Mouse (Mus musculus) mesoderm, embryonic 11.5 days (tissue): ENCODE measurements around the gene Gm21981.
"Not testable (repeated sequence)": the region's sequence is repeated elsewhere in the genome, so short reads cannot be mapped to it uniquely, and the experiment has no call there.

Source experiments
- DNase-seq: peaks from one replicate; pipeline ENCODE4 v3.0.0-alpha.2; 2012; ENCODE audit warnings: low read depth, low spot score

The Gm21981 gene

DNA sequence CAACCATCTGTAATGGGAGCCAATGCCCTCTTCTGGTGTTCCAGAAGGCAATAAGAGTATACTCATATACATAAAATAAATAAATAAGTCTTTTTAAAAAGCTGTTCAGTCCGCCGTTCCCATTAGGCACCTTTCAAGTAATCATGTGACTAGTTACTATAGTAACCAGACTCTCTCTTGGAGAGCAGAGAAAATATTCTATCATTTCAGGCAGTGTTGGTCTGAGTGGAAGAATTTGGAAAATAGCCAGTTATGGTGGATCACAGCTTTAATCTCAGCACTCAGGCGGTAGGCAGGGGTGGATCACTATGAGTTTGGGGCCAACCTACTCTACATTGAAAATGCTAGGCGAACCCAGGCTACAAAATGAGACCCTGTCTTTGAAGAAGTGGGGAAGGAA, 25.1 kb downstream of the Gm21981 start:
- no peak for DNase-seq

GRCm38 (mm10) chr17:47664474-47664873, 29.8 kb downstream of the Gm21981 start:
- no peak for DNase-seq

DNA sequence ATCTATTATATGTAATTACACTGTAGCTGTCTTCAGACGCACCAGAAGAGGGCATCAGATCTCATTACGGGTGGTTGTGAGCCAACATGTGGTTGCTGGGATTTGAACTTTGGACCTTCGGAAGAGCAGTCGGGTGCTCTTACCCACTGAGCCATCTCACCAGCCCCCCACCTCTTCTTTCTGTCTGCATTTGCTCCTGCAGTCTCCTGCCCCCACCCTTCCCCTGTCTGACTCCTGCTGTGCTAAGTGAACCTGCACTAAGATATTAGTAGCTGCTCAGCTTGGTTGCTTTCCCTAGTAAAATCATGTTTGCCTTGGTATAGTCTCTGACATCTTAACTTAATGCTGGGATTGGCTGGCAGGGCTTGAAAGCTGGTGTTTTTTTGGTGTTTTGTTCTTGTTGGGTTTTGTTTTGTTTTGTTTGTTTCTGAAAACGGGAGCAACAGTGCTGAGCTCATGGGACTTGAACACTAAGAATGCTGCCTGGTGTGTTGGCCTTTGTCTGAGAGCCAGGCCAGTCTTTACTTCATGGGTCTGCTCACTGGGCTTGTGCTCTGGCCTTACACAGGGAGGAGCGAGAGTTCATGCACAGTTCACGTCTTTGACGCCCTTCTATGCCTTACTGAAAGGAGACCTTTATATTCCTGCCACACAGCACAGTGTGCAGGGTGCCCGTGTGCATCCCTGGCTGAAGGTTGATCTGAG, 31.1 kb downstream of the Gm21981 start:
- peak; percentile 60 for DNase-seq

- no peak for DNase-seq
These were observed 35.5 kb downstream of the Gm21981 start for GRCm38 (mm10) chr17:47658741-47659243.

- no peak for DNase-seq
These were observed 36.4 kb downstream of the Gm21981 start for GRCm38 (mm10) chr17:47657901-47658300.

- DNase-seq: no peak
These were observed 38.6 kb downstream of the Gm21981 start for GRCm38 (mm10) chr17:47655697-47656096.

DNA sequence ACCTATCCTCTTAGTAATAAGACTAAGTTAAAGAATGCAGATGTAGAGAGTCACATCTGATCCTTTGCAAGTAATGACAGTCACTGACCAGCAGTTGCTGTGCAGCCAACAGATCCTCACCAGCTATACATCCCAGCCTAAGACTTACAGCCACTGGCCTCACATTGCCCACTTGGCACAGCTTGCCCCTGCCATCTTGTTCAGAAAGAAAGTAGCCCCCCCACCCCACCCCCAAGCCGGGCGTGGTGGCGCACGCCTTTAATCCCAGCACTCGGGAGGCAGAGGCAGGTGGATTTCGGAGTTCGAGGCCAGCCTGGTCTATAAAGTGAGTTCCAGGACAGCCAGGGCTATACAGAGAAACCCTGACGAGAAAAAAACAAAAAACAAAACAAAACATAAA, 39.9 kb downstream of the Gm21981 start:
- DNase-seq: not testable (repeated sequence)

GRCm38 (mm10) chr17:47651953-47652352, 42.3 kb downstream of the Gm21981 start:
- no peak for DNase-seq

GRCm38 (mm10) chr17:47648966-47649365, 45.3 kb downstream of the Gm21981 start:
- peak; percentile 14 for DNase-seq

DNA sequence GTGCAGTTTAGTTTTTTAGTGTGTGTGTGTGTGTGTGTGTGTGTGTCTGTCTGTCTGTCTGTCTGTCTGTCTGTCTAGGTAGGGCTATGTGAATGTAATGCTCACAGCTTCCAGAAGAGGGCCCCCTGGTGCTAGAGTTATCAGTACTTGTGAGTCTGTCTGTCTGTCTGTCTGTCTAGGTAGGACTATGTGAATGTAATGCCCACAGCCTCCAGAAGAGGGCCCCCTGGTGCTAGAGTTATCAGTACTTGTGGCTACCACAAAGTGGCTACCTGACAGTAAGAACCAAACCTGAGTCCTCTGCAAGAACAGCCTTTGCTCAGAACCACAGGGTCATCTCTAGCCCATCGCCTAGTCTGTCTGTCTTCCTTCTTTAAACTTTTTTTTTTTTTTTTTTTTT, 47.6 kb downstream of the Gm21981 start:
- DNase-seq: peak; percentile 67

- no peak for DNase-seq
These were observed 51.3 kb downstream of the Gm21981 start for GRCm38 (mm10) chr17:47642992-47643391.
